Mouse (Mus musculus): ENCODE results near the gene Tomm7. TPM values are rescaled to one million over a fixed set of nuclear protein-coding genes. Genes with fewer than 3 reads are reported as not detected.
"Not testable (repeated sequence)": the region's sequence is repeated elsewhere in the genome, so short reads cannot be mapped to it uniquely, and the experiment has no call there.

The Tomm7 gene
- polyA plus RNA-seq, 1 experiment from 2014 or later: 193 TPM

DNA sequence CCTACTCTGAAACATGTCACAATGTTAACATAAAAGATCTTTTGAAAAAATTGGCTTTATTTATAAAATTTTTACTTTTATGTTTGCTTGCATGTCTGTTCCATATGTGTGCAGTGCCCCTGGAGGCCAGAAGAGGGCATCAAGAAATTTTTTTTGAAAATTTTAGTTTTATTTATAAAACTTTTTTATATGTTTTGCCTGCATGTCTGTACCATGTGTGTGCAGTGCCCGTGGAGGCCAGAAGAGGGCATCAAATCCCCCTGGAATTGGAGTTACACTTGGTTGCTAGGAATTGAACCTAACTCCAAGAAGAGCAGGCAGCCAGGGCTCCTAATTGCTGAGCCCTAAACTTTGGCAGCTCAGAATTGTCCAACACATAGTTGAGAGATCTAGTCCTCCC is 9.0 kb upstream of the Tomm7 start:
- DNase-seq (ENCODE audit: low spot score): not testable (repeated sequence)

DNA sequence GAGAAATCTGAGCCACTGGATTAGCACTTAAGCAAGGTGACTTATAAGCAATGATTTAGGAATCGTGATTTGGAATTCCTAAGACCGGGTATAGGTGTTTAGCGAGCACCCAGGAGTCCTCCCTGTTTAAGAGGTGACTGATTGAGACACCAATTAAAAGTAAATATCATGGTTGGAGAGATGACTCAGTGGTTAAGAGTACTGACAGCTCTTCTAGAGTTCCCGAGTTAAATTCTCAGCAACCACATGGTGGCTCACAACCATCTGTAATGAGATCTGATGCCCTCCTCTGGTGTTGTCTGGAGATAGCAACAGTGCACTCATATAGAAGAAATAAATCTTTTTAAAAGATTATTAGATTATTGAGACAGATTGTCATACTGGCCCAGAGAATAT is 7.2 kb upstream of the Tomm7 start:
- DNase-seq (ENCODE audit: low spot score): not testable (repeated sequence)

GRCm38 (mm10) chr5:23850345-23851159 is 6.6 kb upstream of the Tomm7 start:
- DNase-seq (ENCODE audit: low spot score): peak; percentile 87

- no peak for DNase-seq (ENCODE audit: low spot score)
Measured at GRCm38 (mm10) chr5:23845141-23845540, 1.2 kb upstream of the Tomm7 start.

DNA sequence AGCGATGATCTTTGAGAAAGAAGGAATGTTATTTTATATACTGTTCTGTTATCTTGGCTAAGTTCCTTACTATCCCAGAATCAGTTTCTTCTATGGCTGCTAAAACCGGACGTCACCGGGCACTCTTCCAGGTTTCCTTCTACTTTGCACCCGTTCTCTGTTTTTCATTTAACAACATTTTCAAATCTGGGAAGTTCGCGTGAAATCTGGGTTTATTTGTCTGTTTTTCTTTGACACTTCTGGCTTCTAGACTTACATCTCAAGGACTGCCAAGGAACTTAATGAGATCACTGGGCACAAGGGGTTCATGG is 525 bp upstream of the Tomm7 start:
- no peak for DNase-seq (ENCODE audit: low spot score)

DNA sequence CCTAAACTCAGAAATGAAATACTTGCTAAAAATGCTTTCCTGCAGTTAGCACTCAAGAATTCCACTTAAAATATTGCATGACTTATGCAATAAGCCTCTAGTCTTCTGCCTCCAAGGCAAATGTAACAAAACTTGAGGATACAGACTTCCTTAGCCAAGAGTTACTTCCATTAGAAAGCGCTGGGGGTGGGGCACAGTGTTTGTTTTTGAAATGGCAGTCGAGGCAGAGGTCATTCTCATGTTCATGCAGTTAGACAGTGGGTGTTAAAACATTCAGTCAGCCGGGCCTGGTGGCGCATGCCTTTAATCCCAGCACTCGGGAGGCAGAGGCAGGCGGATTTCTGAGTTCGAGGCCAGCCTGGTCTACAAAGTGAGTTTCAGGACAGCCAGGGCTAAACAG is 5.8 kb downstream of the Tomm7 start:
- DNase-seq (ENCODE audit: low spot score): no peak

- DNase-seq (ENCODE audit: low spot score): not testable (repeated sequence)
Measured at GRCm38 (mm10) chr5:23835691-23836090, 8.3 kb downstream of the Tomm7 start.

DNA sequence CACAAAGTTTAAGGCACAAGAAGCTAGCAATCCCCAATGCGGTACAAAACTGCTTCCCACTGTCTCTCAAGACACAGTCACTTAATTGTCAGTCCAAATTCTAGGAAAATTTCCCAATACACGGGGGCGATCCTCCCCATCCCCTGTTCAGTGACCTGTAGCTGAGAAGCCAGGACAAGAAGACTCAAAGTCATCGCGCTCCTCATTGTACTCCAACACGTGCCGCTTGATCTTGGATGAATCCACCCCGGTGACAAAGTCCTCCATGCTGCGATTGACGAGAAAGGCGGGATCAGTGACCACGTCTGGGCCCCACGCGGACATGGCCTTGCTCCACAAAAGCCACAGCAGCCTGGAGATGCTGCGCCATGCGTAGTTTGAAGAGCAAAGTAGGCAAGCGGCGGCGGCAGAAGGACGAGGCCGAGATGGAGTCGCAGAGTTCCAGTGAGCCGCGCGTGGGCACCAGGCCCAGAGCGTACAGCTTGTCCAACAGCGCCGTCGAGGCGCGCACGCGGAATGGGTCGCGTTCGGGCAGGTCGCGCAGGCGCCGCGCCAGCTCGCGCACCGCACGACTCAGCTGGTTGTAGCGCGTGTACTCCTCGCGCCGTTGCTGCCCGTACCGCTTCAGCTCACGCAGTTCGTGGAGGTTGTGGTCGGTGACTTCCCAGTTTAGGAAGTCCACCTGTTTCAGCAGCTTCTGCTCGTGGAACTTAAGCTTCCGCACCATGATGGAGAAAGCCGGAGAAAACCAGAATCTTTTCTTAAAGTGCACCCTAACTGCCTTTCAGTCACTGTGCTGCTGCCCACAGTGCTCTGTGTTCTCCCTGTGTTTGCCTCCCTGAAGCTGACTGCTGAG is 12.8 kb downstream of the Tomm7 start:
- no peak for DNase-seq (ENCODE audit: low spot score)

GRCm38 (mm10) chr5:23826321-23827004 is 17.5 kb downstream of the Tomm7 start:
- DNase-seq (ENCODE audit: low spot score): peak; percentile 68

- no peak for DNase-seq (ENCODE audit: low spot score)
Measured at GRCm38 (mm10) chr5:23824171-23824733, 19.7 kb downstream of the Tomm7 start.

DNA sequence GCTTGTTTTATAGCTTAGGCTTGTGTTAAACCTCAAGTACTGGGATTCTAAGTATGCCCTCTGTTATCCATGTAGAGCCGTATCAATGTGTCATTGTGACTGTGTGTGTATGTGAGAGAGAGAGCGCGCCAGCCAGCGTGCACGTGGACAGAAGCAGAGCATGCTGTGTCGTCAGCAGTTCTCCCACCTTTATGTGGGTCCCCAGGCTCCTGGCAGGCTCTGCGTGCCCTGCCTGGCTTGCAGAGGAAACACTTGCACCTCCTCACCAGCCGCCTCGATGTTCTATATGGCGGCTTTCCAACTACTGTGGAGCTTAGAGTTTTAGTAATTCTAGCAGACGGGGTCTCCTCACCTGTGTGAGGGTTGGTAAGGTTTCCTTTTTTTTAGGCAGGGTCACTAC is 21.7 kb downstream of the Tomm7 start:
- no peak for DNase-seq (ENCODE audit: low spot score)

DNA sequence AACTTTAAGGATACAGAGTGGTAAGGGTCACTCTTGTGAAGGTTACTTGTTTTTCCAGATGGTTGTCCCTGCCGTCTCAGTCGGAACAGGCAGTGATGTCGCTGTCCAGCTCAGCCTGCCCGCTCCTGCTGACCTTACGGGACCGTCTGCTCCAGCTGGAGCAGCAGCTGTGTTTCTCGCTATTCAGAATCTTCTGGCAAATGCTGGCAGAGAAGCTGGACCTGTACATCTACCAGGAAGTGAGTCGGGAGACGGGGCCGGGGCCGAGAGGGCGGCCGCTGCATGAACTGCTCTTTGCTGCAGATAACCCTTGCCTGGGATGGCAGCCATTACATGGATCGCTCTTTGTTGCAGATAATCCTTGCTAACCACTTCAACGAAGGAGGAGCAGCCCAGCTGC is 27.3 kb downstream of the Tomm7 start:
- DNase-seq (ENCODE audit: low spot score): no peak

- DNase-seq (ENCODE audit: low spot score): no peak
Measured at GRCm38 (mm10) chr5:23814841-23815240, 29.1 kb downstream of the Tomm7 start.

- no peak for DNase-seq (ENCODE audit: low spot score)
Measured at GRCm38 (mm10) chr5:23792726-23793125, 51.2 kb downstream of the Tomm7 start.

- DNase-seq (ENCODE audit: low spot score): no peak
Measured at GRCm38 (mm10) chr5:23789078-23789612, 54.8 kb downstream of the Tomm7 start.

Other genes with a start within 250 kb of the Tomm7 start
- gene Srpk2, start 159.5 kb downstream of the Tomm7 start, polyA plus RNA-seq (2015; fragmentation: Nextera tagmentation; extraction: Ambion mirVana): 48.3 and 56.4 TPM in 2 replicates
- gene Pus7, start 60.5 kb downstream of the Tomm7 start, polyA plus RNA-seq (2015; fragmentation: Nextera tagmentation; extraction: Ambion mirVana): 16.5 and 20.7 TPM in 2 replicates
- gene Rint1, start 56.5 kb downstream of the Tomm7 start, polyA plus RNA-seq (2015; fragmentation: Nextera tagmentation; extraction: Ambion mirVana): 20.8 and 28.3 TPM in 2 replicates
- 8.0 and 8.1 TPM in 2 replicates for gene Fam126a, start 186.5 kb upstream of the Tomm7 start, polyA plus RNA-seq (2015; fragmentation: Nextera tagmentation; extraction: Ambion mirVana)